Mouse (Mus musculus): ENCODE measurements around the gene Ufsp2.

Ufsp2 gene

GRCm38 (mm10) chr8:45975126-45975836 is at the start of gene Ufsp2, which contains the start of gene 1700029J07Rik:
TSS of gene Ufsp2 (plus strand) at chr8:45975528.
TSS of gene 1700029J07Rik (minus strand) at chr8:45975252.
- DNase-seq = peak; percentile 98

DNA sequence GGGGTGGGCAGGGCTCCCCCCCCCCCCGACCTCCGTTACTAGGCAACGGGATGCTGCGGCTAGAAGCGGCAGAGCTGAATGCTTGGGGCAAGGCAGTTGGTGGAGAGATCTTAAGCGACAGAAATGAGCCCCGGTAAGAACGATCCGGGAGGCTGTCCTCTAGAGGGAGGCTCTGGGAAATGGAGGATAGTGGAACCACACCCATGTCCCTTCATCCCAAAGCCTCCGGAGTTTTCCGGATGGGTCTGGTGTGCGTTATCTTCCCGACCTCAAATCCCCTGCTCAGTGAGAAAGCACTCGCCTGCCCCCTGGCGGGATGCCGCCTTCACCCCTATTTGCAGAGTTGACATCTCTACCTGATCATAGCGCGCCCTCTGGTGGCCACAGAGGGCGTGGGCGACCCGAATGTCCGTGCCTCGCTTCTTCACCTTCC is 40.7 kb upstream of the Ufsp2 start, which contains the start of gene Ccdc110:
Ccdc110 (plus strand) TSS at position 38 of the 433 bp plus-strand sequence.
- peak; percentile 99 for DNase-seq

DNA sequence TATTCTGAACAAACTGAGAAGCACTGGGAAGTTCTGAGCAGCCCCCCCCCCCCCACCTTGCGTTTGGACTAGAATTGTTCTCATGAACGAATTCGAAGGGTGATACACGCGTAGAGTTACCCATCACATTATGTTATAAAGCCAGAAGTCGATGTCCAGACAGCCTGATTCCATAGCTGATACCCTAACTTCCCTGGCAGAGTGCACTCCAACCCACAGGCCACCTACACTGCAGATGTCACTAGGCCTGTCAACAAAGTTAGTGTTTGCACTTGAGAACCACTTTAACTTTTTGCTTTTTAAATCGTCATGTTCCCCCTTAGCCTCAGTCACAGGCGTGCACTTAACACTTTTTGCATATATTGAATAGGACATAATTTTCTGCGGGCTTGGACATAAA is 38.3 kb upstream of the Ufsp2 start:
- DNase-seq = no peak

- DNase-seq = no peak
Measured at GRCm38 (mm10) chr8:45946283-45946682, 29.0 kb upstream of the Ufsp2 start.

DNA sequence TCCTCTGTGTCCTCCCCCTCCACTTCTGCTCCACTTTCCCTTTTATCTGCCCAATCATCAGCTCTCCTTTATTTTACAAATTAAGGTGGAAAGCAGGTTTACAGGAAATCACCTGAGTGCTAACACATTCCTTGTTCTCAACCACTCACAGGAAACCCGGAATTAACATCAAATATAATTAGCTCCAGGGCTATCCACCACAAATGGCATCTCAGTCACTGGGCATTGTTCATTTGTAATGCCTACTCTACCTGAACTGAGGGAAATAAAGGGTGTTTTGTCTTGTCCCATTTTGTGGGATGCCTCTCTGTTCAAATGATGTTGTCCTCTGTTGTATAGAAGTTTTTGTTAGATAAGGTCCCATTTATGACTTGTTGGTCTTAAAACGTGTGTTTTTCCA is 24.7 kb upstream of the Ufsp2 start:
- DNase-seq = no peak

DNA sequence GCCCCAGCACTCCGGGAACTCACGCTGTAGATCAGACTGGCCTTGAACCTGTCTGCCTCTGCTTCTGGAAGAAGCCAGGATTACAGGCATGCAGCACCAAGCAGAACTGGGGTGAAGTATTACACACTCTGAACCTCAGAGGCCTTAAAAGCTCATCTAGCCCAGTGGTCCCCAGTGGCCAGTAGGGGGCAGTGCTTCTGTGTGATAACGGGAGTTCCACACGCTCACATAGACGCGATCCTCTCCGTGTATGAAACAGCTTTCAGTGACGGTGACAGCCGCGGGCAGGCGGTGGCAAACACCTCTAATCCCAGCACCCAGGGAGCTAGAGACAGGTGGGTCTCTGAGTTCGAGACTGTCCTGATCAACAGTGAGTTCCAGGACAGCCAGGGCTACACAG is 4.4 kb upstream of the Ufsp2 start:
- no peak for DNase-seq

GRCm38 (mm10) chr8:45973988-45974505 is 1.3 kb upstream of the Ufsp2 start:
- DNase-seq = no peak

- DNase-seq = no peak
Measured at GRCm38 (mm10) chr8:45975837-45976468, 625 bp downstream of the Ufsp2 start.

DNA sequence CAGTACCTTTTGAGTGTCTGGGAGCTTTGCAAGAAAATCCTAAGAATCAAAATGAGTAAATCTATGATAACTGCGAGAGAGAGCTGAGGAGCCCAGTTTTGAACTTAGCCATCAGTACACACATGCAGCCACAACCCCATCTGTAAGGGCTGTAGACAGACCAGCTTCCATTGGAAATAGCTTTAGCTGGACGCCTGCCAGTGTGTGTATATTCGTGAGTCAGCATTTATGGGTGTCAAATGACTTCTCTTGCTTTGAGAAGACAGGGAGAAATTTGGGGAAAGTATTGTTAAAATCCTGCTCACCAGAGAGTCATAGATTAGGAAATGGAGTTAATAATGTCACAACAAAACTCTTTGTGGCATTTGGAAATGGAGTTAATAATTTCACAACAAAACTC is 11.3 kb downstream of the Ufsp2 start:
- no peak for DNase-seq

DNA sequence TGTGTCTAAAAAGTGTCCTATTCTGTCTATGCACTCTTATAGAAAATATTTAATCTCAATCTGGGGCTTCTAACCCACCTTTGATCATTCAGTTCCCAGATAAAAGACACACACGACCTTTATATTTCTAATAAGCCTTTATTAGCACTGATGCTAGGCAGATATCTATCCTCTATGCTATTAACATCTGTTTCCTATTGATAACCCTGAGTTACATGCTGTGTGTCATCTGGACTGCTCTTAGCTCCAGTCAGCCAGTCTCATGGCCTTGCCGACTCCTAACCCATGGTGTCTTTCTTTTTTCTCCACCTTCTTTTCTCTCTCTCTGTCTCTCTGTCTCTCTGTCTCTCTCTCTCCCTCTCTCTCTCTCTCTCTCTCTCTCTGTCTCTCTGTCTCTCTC is 12.9 kb downstream of the Ufsp2 start:
- no peak for DNase-seq

GRCm38 (mm10) chr8:45990631-45991310 is 15.4 kb downstream of the Ufsp2 start:
- no peak for DNase-seq

- no peak for DNase-seq
Measured at GRCm38 (mm10) chr8:45994111-45994510, 18.8 kb downstream of the Ufsp2 start.

DNA sequence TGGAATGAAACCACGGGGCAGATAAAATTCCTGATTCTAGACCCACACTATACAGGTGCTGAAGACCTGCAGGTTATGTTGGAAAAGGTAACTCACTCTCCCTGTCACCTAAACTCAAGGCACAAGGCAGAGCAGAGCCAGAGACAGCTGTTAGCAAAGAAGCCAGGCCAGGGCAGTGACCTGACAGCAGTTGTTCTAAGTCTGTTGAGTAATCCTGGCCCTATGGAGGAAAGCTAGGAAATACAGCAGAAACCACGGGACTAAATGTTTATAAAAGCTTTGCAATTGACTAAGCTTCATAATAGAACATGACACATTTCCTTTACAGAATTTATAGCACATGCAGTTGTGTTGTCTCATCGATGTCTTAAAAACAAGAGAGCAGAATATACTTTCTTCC is 20.2 kb downstream of the Ufsp2 start:
- no peak for DNase-seq

DNA sequence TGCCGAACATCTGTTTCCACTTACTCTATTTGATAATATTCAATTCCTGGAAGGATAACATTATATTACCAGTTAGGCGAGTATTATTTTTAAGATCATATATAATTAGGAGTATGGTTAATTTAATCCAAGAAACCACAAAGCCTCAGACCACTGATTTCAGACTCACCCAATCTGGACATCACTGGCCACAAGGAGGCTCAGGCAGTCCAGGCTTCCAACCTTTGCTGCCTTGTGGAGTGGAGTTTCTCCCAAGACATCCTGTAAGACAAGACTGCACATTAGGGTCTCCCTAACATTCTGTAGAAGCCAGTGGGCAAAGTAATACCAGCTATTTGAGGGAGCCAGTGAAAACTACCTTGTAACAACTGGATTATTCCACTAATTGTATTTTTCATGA is 22.9 kb downstream of the Ufsp2 start:
- no peak for DNase-seq

GRCm38 (mm10) chr8:45999138-45999783 is 23.9 kb downstream of the Ufsp2 start, which contains the start of gene Lrp2bp:
TSS of gene Lrp2bp (plus strand) at chr8:45999303.
- peak; percentile 23 for DNase-seq

DNA sequence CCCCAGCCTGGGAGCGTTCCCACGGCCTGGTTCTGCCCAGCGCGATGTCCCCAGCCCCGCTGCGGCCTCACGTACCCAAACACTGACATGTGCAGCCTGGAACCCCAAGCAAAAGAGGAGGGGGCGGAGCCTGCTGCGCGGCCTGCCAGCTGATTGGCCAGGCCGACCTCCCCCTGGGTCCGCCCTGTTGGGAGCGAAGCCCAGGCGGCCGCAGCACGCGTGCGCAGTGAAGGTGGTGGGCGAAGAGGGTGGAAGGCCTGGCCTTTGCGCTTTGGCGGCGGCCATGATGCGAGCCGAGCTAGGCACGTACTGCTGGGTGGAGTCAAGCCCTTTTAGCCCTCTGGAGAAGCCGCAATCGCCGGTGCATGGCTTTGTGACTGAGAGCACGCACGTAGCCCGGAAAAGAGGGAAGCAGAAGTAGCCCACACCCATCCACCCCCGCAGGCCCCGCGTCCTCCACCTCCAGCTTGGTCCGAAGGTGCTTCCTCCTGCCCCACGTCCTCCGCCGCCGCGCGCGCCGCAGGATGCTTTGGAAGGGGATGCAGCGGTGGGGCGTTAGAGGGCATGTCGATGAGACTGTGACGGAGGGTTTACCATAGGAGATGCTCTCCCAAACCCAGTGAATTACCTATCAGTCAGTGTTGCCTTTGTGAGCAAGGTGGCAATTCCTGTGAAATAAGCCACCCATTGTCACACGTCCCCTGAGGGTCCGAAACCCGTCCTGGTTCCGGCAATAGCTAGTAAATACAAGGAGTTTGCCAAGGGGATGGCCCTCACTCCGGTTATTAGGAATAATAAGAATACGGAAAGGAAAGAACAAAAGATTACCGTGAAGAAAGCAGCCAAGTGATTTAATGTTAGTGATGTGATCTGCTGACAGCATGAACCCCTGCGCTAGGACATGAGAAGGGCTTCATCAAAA is 24.7 kb downstream of the Ufsp2 start:
- DNase-seq = peak; percentile 99

DNA sequence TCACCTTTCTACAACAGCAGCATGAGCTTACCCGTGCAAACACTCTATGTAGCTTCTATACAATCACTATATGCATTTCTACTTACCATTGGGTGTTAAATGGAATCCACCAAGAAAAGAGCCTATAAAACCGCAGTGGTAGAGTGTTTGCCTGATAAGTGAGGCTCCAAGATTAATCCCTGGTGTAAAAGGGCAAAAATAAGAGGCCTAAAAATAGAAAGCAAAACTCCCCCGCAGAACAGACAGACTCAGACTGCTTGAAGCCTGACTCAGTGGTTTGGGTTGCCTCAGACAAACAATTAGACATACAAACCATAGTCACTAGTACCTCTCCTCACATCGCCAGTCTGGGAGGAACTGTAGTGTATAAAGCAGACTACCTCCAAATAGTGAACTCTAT is 30.3 kb downstream of the Ufsp2 start, which contains the start of gene Ankrd37:
Ankrd37 (minus strand) TSS at position 112 of the 400 bp plus-strand sequence.
- DNase-seq = no peak

- no peak for DNase-seq
Measured at GRCm38 (mm10) chr8:46007050-46007672, 31.8 kb downstream of the Ufsp2 start.

DNA sequence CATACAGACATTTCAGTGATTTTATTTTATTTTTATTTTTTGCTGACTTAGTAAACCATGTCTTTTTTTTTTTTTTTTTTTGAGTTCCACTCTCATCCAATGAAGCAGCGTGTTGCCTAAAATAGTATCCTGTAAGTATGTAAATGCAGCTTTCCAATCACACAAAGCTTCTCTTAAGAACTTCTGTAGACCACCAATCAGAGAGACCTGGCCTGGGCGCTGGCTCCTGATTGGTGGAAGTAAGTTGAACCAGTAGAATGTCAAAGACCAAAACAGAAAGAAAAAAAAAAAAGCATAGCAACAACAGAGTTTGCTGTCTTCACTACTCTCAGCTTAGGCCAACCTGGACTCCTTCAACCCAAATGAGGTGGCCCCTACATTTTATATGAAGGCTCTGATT is 35.0 kb downstream of the Ufsp2 start:
- DNase-seq = no peak

DNA sequence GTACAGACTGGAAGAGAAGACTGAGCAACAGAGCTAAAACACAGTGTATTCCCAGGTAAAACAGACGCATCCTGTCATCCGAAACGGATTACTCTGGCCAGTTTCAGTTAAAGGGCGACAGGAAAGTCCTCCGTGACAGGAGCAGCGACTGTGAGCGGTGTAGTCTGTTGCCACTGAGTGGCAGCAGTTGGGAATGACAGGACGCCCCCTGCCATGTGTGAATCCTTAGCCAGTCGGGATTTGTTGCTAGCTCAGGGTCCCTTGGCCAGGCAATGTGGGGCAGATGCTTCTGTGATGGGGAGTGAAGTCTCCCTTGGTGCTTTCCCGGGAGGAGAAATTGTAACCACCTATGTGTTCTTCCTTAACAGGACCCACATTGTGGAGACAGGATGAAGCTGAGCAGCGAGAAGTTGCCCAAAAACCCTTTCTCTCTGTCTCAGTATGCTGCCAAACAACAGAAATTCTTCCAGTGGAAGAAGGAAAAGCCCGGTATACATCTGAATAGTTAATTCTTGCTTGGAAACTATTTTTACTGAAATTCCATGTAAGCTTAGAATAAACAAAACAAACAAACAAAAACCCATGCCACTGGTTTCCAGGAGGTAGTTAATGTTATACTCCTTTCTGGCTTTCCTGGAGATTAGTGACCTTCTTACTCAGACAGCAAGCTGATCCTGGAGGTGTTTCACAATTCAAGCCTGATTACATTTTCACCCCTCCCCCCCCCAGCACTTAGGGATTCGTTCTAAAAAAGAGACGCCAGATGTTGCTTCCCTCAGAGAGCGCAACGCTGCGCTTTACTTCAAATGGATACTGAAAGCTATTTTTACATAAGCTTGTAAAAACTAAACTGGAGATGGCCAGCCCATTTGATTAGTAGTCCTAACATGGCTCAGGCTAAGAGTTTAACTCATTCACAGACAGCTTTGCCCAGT is 35.7 kb downstream of the Ufsp2 start:
- DNase-seq = peak; percentile 35
